Mouse (Mus musculus) liver, embryonic 11.5 days (tissue): ENCODE data around the gene Pgs1. TPM values are rescaled to one million over a fixed set of nuclear protein-coding genes. Genes with fewer than 3 reads are reported as not detected.
A peak's percentile ranks its signal among the peaks of the same experiment; 100 is the strongest.

Experiments used
- ATAC-seq: fragments of 200-750 bp; cut with Nextera tagmentation; replicated peaks from 2 replicates; pipeline ENCODE4 v1.8.0; 2017; ENCODE audit warnings: moderate number of reproducible peaks, mild to moderate bottlenecking, moderate TSS enrichment, moderate library complexity; ENCODE audit not compliant: low FRiP score
- DNase-seq: peaks from one replicate; pipeline ENCODE4 v3.0.0-alpha.2; 2017; ENCODE audit warnings: low spot score
- H3K27ac ChIP-seq: fragments of 300-500 bp; sonication (generic); 2 replicates; pipeline ENCODE4 v1.5.1; 2014; ENCODE audit warnings: mild to moderate bottlenecking, low read depth, low read length, control low read depth
- H3K27me3 ChIP-seq: fragments of 300-500 bp; sonication (generic); replicated peaks from 2 replicates; pipeline ENCODE4 v1.6.1; 2014; ENCODE audit warnings: low read length, mixed read lengths; ENCODE audit not compliant: control insufficient read depth, insufficient read depth
- H3K36me3 ChIP-seq: fragments of 300-500 bp; sonication (generic); 2 replicates; pipeline ENCODE4 v1.6.1; 2014; ENCODE audit warnings: mild to moderate bottlenecking, low read length, moderate library complexity, mixed read lengths; ENCODE audit not compliant: control insufficient read depth, insufficient read depth
- H3K4me1 ChIP-seq: fragments of 300-500 bp; sonication (generic); replicated peaks from 2 replicates; pipeline ENCODE4 v1.6.1; 2014; ENCODE audit warnings: low read length, mixed read lengths; ENCODE audit not compliant: control insufficient read depth, insufficient read depth
- H3K4me2 ChIP-seq: fragments of 300-500 bp; sonication (generic); 2 replicates; pipeline ENCODE4 v1.6.1; 2014; ENCODE audit warnings: mild to moderate bottlenecking, control low read depth, moderate library complexity
- H3K4me3 ChIP-seq: fragments of 300-500 bp; sonication (generic); 2 replicates; pipeline ENCODE4 v1.5.1; 2014; ENCODE audit warnings: low read depth, low read length, control low read depth
- H3K9ac ChIP-seq: fragments of 300-500 bp; sonication (generic); 2 replicates; pipeline ENCODE4 v1.6.1; 2014; ENCODE audit warnings: low read depth, low read length, control low read depth
- H3K9me3 ChIP-seq: fragments of 300-500 bp; sonication (generic); 2 replicates; pipeline ENCODE4 v1.6.1; 2016; ENCODE audit warnings: low read length, inconsistent platforms, mixed read lengths; ENCODE audit not compliant: control insufficient read depth
- WGBS: fragments of 180-500 bp; shearing (Covaris S2); extraction: QIAGEN DNeasy Blood & Tissue Kit; methylation state at CpG from one replicate; pipeline ENCODE4 v1.1.7; 2014; 5-methylcytosine and 5-hydroxymethylcytosine counted together
- polyA plus RNA-seq: library from polyadenylated mRNA; unstranded; fragments of >200 nt; fragmentation: Nextera tagmentation; extraction: Ambion mirVana; gene quantifications from 2 replicates; pipeline ENCODE4 v1.2.1, GENCODE M21; 2014

Pgs1 gene
- polyA plus RNA-seq, 1 experiment from 2014 or later = 31.9 TPM

DNA sequence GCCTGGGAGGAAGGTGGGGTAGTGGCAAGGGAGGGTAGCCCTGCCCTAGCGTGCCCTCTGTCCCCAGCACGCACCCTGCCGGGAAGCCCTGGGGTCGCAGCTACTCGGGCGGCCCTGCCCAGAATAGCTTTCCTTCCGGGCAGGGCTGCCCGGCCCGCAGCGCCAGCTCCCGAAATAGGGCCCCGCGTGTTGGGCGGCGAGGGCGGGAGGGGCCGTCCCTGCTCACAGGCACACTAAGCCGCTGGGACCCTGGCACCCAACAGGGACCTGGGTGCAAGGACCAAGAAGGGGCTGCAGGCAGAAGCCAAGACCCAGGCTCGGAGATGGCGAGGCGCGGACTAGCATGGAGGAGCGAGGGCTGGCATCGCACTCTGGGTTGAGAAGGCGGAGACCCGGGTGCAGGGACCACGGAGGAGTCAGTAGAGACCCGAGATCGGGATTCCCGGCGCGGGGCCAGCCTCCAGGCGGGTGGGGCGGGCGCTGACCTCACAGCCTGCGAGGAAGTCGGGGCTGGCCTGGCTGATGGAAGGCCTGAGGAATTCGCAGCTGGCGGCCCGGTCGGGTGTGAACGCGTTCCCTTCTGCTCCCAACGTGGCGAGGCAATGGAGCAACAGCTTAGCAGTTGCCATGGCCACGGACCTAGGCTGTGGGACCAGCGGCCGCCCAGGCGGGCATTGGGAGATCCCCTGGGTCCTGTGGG lies 36.5 kb upstream of the Pgs1 start:
- Histone ChIP-seq H3K27me3 (peaks cover 27% of the 10 kb centered on the region), H3K27ac (no peak overlapping the region), H3K9ac (peak overlapping the region; percentile 39), H3K9me3 (no peaks in the 10 kb centered on the region), H3K4me3 (peak overlapping the region; percentile 38), H3K4me2 (peak overlapping the region; percentile 75), H3K4me1 (peaks cover 7% of the 10 kb centered on the region), H3K36me3 (no peaks in the 10 kb centered on the region)
- 5% methylated on average over 49 of the region's 49 CpGs for WGBS
- DNase-seq (peak; percentile 66), ATAC-seq (peak; percentile 61)

DNA sequence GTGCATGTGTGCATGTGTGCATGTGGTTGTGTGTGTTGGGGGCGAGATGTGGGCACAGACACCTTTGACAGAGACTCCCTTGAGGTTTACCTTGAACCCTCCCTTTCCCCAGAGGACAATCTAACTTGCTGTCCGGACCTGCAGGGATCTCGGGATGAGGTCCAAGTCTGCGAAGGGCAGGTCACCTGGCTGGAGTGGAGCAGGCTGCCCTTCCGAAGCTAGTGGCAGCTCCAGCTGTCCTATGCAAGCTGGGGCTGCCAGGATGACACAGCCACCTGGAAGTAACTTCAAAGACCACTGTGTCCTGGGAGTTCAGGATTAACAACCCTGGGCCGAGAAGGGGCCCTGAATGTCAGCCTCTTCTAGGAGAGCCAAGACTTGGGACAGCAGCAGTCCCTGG lies 34.7 kb upstream of the Pgs1 start:
- no peak overlapping the region for H3K9ac ChIP-seq

DNA sequence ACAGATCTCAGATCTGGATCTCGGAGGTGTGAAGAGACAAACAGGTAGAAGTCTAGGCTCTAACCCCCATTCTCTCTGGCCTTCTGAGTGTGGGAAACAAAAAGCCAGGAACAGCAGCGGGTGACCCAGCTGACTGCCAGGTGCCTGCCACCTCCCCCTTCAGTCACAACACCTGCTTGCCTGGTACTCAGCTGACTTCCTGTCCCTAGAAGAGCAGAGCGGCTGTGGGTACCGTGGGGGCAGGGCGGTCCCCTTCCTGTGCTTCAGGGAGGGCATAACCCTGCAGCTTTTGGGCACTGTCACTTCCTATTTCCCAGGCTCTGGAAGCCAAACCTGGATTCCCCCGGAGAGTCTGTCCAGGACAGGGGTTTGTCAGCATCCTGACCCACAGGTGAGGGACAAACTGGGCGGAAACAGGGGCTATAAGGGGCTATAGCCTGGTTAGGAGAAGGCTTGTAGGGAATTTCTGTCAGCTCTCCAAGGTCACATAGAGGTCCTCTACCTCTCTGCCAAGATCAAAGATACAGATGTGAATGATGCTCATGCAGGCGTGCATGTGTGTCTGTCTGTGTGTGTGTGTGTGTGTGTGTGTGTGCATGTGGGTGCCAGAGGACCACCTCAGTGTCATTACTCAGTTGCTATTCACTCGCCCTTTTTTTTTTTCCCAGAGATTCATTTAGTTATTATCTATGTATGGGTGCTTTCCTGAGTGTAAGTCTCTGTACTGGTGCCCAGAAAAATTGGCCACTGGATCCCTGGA lies 33.7 kb upstream of the Pgs1 start:
- H3K9me3 ChIP-seq = no peaks in the 10 kb centered on the region
- H3K9ac ChIP-seq = no peak overlapping the region
- 55% methylated on average over 9 of the region's 9 CpGs for WGBS
- H3K27me3 ChIP-seq = peaks cover 27% of the 10 kb centered on the region
- H3K4me2 ChIP-seq = no peak overlapping the region
- no peaks in the 10 kb centered on the region for H3K36me3 ChIP-seq
- no peak overlapping the region for H3K27ac ChIP-seq
- DNase-seq (no peak), ATAC-seq (no peak)
- H3K4me3 ChIP-seq = no peak overlapping the region
- H3K4me1 ChIP-seq = peaks cover 7% of the 10 kb centered on the region

More for the DNA sequence above, 34.7 kb upstream of the Pgs1 start:
- no peak overlapping the region for H3K4me3 ChIP-seq
- no peaks in the 10 kb centered on the region for H3K9me3 ChIP-seq
- peaks cover 7% of the 10 kb centered on the region for H3K4me1 ChIP-seq
- H3K4me2 ChIP-seq = no peak overlapping the region
- H3K27ac ChIP-seq = no peak overlapping the region
- H3K36me3 ChIP-seq = no peaks in the 10 kb centered on the region
- WGBS = 72% methylated on average over 6 of the region's 6 CpGs
- no peak for ATAC-seq
- DNase-seq = no peak
- H3K27me3 ChIP-seq = peaks cover 27% of the 10 kb centered on the region

DNA sequence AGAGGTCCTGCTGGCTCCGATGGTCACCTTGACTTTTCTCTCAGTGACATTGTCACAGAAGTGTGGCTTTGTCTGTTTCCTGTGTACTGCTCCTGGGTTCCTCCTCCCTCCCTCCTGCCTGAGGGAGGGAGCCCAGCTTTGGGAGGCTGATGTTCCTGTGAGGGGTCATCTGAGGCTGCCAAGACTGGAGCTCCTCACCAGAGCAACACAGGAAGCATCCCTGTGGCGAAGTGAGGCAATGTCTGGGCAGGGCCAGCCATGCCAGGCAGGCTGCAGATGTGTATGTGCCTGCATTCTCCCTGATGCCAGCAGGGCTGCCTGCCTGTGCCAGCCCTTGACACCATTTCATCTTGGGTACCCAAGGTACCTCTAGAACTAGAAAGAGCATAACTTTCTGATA lies 32.0 kb upstream of the Pgs1 start:
- no peak overlapping the region for H3K4me3 ChIP-seq
- no peak overlapping the region for H3K9ac ChIP-seq
- H3K9me3 ChIP-seq = no peaks in the 10 kb centered on the region
- 44% methylated on average over 2 of the region's 2 CpGs for WGBS
- no peak for DNase-seq
- H3K36me3 ChIP-seq = no peaks in the 10 kb centered on the region
- no peak overlapping the region for H3K27ac ChIP-seq
- H3K4me1 ChIP-seq = peaks cover 9% of the 10 kb centered on the region
- peaks cover 31% of the 10 kb centered on the region for H3K27me3 ChIP-seq
- ATAC-seq = no peak
- H3K4me2 ChIP-seq = no peak overlapping the region

DNA sequence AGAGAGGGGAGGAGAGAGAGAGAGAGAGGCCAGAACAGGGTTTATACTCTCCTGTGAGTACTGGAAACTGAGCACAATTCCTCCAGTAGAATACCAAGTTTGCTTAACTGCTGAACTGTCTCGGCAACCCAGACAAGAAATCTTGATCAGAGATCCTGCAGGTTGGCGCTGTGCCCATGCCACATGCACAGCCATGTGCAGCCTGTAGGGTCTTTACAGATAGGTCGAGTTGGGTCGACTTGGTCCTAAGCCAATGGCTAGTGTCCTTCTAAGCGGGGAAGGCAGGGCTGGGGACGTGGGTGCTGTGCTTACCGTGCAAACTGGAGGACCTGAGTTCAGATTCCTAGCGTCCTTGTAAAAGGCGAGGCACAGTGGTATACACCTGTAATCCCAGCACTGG lies 31.3 kb upstream of the Pgs1 start:
- WGBS = 78% methylated on average over 9 of the region's 9 CpGs
- Histone ChIP-seq H3K36me3 (no peaks in the 10 kb centered on the region), H3K4me3 (no peak overlapping the region), H3K9me3 (no peaks in the 10 kb centered on the region), H3K4me1 (peaks cover 7% of the 10 kb centered on the region; the same call in 1 of the 2 replicates), H3K9ac (no peak overlapping the region; the same call in 1 of the 2 replicates), H3K27ac (no peak overlapping the region), H3K4me2 (no peak overlapping the region), H3K27me3 (peaks cover 24% of the 10 kb centered on the region)
- DNase-seq (no peak), ATAC-seq (no peak)

DNA sequence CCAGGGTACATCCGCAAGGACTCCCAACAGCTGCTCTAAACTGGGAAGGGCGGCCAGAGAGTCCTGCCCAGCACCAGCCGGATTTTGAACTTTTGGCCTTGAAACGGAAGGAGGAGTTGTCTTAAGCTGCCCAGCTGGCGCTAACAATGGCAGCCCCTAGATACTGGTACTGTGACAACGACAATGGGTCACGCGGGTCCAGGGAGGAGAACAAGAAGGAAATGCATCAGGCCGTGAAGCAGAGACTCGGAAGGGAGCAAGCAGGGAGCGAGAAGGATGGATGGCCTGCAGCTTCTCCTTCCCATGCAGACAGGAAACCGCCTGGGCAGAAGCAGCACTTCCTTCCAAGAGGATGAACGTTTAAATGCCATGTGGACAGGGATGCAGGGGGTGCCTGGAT lies 30.5 kb upstream of the Pgs1 start:
- H3K36me3 ChIP-seq = no peaks in the 10 kb centered on the region
- ATAC-seq (no peak), DNase-seq (no peak)
- H3K9ac ChIP-seq = no peak overlapping the region
- 51% methylated on average over 13 of the region's 13 CpGs for WGBS
- no peaks in the 10 kb centered on the region for H3K9me3 ChIP-seq
- H3K4me3 ChIP-seq = no peak overlapping the region
- H3K27ac ChIP-seq = no peak overlapping the region
- H3K4me2 ChIP-seq = no peak overlapping the region
- peaks cover 7% of the 10 kb centered on the region; the same call in 1 of the 2 replicates for H3K4me1 ChIP-seq
- H3K27me3 ChIP-seq = peaks cover 17% of the 10 kb centered on the region

DNA sequence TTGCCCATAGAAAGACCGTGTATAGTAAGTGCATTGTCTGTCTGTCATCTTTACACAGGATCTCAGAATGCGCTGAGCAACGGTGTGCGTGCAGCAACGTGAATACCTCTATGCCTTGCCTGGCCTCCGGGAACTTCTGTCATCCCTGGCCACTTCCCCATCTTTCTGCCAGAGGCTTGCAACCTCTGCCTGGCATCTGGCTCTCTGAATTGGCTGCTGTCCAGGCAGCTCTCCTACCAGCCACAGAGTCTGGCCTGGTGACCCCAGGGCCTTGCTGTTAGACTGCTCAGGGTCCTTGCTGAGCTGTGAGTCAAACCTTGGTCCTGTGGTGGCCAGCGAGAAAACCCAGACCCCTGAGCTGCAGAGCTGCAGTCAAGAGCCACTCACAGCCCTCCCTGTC lies 27.9 kb upstream of the Pgs1 start:
- Histone ChIP-seq H3K27ac (no peak overlapping the region), H3K4me2 (no peak overlapping the region), H3K27me3 (peaks cover 10% of the 10 kb centered on the region; the same call in 1 of the 2 replicates), H3K4me3 (no peak overlapping the region), H3K4me1 (peaks cover 24% of the 10 kb centered on the region), H3K9me3 (no peaks in the 10 kb centered on the region), H3K36me3 (no peaks in the 10 kb centered on the region), H3K9ac (no peak overlapping the region)
- ATAC-seq = no peak
- no peak for DNase-seq
- WGBS = 59% methylated on average over 7 of the region's 7 CpGs

DNA sequence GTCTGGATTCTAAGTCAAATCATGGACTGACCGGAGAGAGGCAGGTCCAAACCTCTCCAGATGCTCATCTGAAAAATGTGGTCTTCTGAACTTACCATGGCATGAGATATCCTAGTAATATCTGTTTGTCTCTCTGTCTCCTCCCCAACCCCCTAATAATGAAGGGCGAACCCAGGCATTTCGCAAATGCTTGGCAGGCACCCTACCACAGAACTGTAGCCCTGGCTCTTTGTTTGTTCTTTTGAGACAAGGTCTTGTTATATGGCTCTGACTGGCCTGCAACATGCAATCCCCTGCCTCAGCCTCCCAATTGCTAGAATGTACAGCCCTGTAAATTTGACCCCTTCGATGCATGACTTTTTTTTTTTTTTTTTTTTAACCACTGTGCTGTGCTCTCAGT lies 26.9 kb upstream of the Pgs1 start:
- whole genome bisulfite sequencing = 77% methylated on average over 4 of the region's 4 CpGs
- Histone ChIP-seq H3K4me2 (no peak overlapping the region), H3K27me3 (peaks cover 10% of the 10 kb centered on the region), H3K9me3 (no peaks in the 10 kb centered on the region), H3K4me3 (no peak overlapping the region), H3K36me3 (no peaks in the 10 kb centered on the region), H3K9ac (no peak overlapping the region), H3K27ac (no peak overlapping the region), H3K4me1 (peaks cover 30% of the 10 kb centered on the region)
- DNase-seq = no peak
- no peak for ATAC-seq
